Mouse (Mus musculus): ENCODE measurements at regions not wholly inside any gene's neighbourhood (a gene's known extent, or its start where the extent isn't known, plus 50 kb on each side); places are given as distances from the start of the nearest gene placed in this dataset.
A peak's percentile ranks its signal among the peaks of the same experiment; 100 is the strongest.

GRCm38 (mm10) chr8:97389651-97390050, 1501.3 kb upstream of the Got2 start:
- Histone ChIP-seq H3K4me1 (no peaks in the 10 kb centered on the region), H3K9ac (no peak overlapping the region), H3K9me3 (no peaks in the 10 kb centered on the region), H3K4me2 (no peak overlapping the region), H3K27me3 (replicated peaks) (no peaks in the 10 kb centered on the region), H3K4me3 (no peak overlapping the region), H3K27ac (no peak overlapping the region), H3K36me3 (replicated peaks) (no peaks in the 10 kb centered on the region)
- WGBS = 9% methylated on average over 7 of the region's 7 CpGs
- ATAC-seq (replicated peaks) = no peak

GRCm38 (mm10) chr8:97389149-97389548, 1500.8 kb upstream of the Got2 start:
- Histone ChIP-seq H3K36me3 (replicated peaks) (no peaks in the 10 kb centered on the region), H3K4me3 (no peak overlapping the region), H3K4me1 (no peaks in the 10 kb centered on the region), H3K27ac (no peak overlapping the region), H3K27me3 (replicated peaks) (no peaks in the 10 kb centered on the region), H3K4me2 (no peak overlapping the region), H3K9me3 (no peaks in the 10 kb centered on the region), H3K9ac (no peak overlapping the region)
- WGBS = 27% methylated on average over 2 of the region's 2 CpGs
- no peak for ATAC-seq (replicated peaks)

DNA sequence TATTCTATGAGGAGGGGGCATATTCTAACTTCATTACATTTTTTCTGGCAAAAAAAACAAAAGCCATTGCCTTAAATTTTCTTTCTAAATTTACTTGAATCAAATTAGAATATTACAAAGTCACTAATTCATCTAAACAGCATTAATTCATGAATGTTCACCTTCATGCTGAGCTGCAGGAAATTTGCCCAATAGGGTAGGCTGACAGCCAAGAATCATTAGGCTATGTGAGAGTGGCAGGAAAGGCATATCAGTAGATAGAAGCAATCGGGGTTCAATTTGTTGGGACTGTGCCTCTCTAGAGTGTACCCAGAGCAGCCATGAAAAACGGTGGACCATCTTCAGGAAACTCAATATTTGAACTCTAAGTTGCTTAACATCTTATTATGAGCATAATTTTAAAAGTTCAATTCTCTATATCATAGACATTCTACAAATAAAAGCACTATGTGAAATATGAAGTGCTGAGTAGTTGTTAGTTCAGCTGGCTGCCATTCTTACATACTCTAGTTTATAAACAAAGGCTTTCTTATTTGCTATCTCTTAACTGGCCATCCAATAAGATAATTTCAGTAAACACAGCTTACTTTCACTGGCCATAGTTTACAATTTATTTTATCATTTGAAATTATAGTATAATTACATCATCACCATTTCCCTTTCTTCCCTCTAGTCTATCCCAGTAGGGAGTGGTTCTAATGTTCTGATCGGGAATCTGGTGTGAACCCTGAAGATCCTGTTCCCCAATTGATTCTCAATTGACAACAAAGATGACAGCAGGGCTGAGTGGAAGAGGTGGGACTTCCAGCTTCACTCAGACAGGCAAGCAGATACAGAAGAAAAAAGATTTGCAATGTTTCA, 1486.8 kb upstream of the Got2 start:
- Histone ChIP-seq H3K27ac (no peak overlapping the region), H3K4me3 (no peak overlapping the region), H3K9ac (no peak overlapping the region), H3K36me3 (replicated peaks) (no peaks in the 10 kb centered on the region), H3K27me3 (replicated peaks) (no peaks in the 10 kb centered on the region), H3K4me2 (no peak overlapping the region), H3K4me1 (no peaks in the 10 kb centered on the region), H3K9me3 (no peaks in the 10 kb centered on the region)
- WGBS = 89% methylated on average over 3 of the region's 3 CpGs
- ATAC-seq (replicated peaks) = no peak

GRCm38 (mm10) chr8:97346630-97347029, 1458.3 kb upstream of the Got2 start:
- Histone ChIP-seq H3K4me3 (no peak overlapping the region), H3K27ac (no peak overlapping the region), H3K9ac (no peak overlapping the region), H3K36me3 (replicated peaks) (no peaks in the 10 kb centered on the region), H3K4me1 (no peaks in the 10 kb centered on the region), H3K4me2 (no peak overlapping the region), H3K27me3 (replicated peaks) (no peaks in the 10 kb centered on the region), H3K9me3 (no peaks in the 10 kb centered on the region)
- ATAC-seq (replicated peaks) = no peak
- 92% methylated on average over 6 of the region's 6 CpGs for WGBS

GRCm38 (mm10) chr8:97315497-97315896, 1427.2 kb upstream of the Got2 start:
- no peak; the same call in 1 of the 2 replicates for ATAC-seq (replicated peaks)
- 21% methylated on average over 4 of the region's 4 CpGs for WGBS
- no peak overlapping the region for H3K4me2 ChIP-seq
- H3K4me3 ChIP-seq = no peak overlapping the region
- no peaks in the 10 kb centered on the region for H3K36me3 ChIP-seq (replicated peaks)
- no peak overlapping the region for H3K9ac ChIP-seq
- H3K27me3 ChIP-seq (replicated peaks) = no peaks in the 10 kb centered on the region
- no peaks in the 10 kb centered on the region for H3K9me3 ChIP-seq
- no peaks in the 10 kb centered on the region for H3K4me1 ChIP-seq
- H3K27ac ChIP-seq = no peak overlapping the region

DNA sequence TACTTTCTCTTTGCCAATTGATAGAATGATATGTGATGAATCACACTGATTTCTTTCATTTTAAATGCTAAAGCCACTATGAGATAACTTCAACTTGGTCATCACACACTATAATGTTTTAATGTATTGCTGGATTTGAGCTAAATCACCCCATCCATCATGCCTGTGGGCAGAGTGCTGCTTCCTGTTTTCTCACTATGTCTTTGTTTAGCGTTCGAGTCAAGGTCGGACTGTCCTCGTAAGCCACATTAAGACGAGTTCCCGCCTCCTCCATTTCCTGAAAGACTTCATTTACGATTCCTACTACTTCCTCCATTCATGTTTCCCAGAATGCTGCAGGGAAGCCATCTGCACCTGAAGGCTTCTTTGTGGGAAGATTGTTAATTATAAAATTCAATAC, 1420.0 kb upstream of the Got2 start:
- 72% methylated on average over 7 of the region's 7 CpGs for WGBS
- H3K4me1 ChIP-seq = no peaks in the 10 kb centered on the region
- no peak overlapping the region for H3K4me2 ChIP-seq
- no peak overlapping the region for H3K27ac ChIP-seq
- no peak overlapping the region for H3K4me3 ChIP-seq
- H3K9ac ChIP-seq = no peak overlapping the region
- no peaks in the 10 kb centered on the region for H3K9me3 ChIP-seq
- H3K27me3 ChIP-seq (replicated peaks) = no peaks in the 10 kb centered on the region
- H3K36me3 ChIP-seq (replicated peaks) = no peaks in the 10 kb centered on the region
- ATAC-seq (replicated peaks) = no peak

GRCm38 (mm10) chr8:97270582-97270981, 1382.2 kb upstream of the Got2 start:
- H3K27me3 ChIP-seq (replicated peaks) = no peaks in the 10 kb centered on the region
- no peak overlapping the region for H3K4me3 ChIP-seq
- no peaks in the 10 kb centered on the region for H3K36me3 ChIP-seq (replicated peaks)
- 12% methylated on average over 3 of the region's 3 CpGs for WGBS
- no peak overlapping the region for H3K4me2 ChIP-seq
- H3K9ac ChIP-seq = no peak overlapping the region
- no peaks in the 10 kb centered on the region for H3K9me3 ChIP-seq
- 0 out of 2 replicates have a peak, but pooled peaks have one; percentile 42 for ATAC-seq (replicated peaks)
- no peak overlapping the region for H3K27ac ChIP-seq
- H3K4me1 ChIP-seq = no peaks in the 10 kb centered on the region

DNA sequence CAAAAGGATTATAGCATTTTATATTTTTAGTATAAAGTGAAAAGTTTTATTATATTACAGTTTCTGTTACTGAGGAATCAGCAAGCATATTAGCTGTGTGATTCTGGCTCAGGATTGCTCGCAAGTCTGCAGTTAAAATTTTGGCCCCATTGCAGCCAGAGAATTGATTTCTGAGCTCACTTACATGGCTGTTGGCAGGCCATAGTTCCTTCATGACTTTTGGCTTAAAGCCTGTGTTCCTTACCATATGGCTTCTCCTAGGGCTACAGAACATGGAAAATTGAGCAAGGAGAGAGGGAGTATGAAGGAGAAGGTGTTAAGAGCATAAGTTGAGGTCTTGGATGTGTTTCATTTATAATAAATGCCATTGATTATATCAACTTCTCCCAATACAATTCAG, 1372.6 kb upstream of the Got2 start:
- Histone ChIP-seq H3K9me3 (no peaks in the 10 kb centered on the region), H3K4me3 (no peak overlapping the region), H3K4me1 (no peaks in the 10 kb centered on the region), H3K27me3 (replicated peaks) (no peaks in the 10 kb centered on the region), H3K9ac (no peak overlapping the region), H3K27ac (no peak overlapping the region), H3K4me2 (no peak overlapping the region), H3K36me3 (replicated peaks) (no peaks in the 10 kb centered on the region)
- no peak for ATAC-seq (replicated peaks)
- 78% methylated on average over 1 of the region's 1 CpGs for WGBS

DNA sequence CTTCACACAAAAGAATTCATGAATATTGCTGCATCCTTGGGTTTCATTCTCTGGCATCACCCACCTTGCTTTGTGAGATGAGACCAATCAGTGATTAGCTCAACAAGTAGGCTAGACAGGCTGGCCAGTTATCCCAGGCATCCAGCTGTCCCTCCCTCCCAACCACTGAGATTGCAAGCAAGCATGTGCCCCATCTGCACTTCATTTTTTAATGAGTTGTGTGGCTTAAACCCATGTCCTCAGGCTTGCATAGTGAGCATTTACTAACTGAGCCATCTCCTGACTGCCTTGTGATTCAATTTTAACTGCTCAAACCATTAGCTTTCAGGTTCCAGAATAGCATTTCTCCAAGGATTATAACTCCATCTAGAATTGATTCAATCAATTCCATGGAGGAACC, 1365.8 kb upstream of the Got2 start:
- Histone ChIP-seq H3K4me1 (no peaks in the 10 kb centered on the region; the same call in 1 of the 2 replicates), H3K27ac (no peak overlapping the region), H3K9ac (no peak overlapping the region), H3K4me3 (no peak overlapping the region), H3K27me3 (replicated peaks) (no peaks in the 10 kb centered on the region), H3K4me2 (no peak overlapping the region), H3K36me3 (replicated peaks) (no peaks in the 10 kb centered on the region), H3K9me3 (no peaks in the 10 kb centered on the region)
- peak; percentile 52; the same call in 1 of the 2 replicates for ATAC-seq (replicated peaks)

DNA sequence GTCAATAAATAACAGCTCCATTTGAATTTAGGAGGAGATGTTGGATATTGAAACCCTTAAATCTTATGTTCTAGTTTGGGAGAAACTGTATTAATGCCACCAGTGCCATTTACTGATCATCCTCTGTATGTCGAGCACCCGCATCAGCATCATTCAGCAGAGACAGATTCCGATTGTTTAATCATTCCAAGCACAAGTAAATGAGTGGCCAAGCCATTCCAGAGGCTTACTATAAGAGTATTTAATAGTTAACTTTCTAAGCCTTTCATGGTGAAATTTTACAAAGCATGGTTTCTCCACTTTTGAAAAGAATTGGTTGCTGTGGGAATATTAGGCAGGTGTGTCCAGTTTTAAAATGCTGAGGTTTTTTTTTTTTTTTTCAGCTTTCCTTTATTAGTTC, 1363.9 kb upstream of the Got2 start:
- Histone ChIP-seq H3K4me1 (no peaks in the 10 kb centered on the region; the same call in 1 of the 2 replicates), H3K4me2 (no peak overlapping the region), H3K9me3 (no peaks in the 10 kb centered on the region), H3K9ac (no peak overlapping the region), H3K36me3 (replicated peaks) (no peaks in the 10 kb centered on the region), H3K27ac (no peak overlapping the region), H3K4me3 (no peak overlapping the region), H3K27me3 (replicated peaks) (no peaks in the 10 kb centered on the region)
- 84% methylated on average over 3 of the region's 3 CpGs for WGBS
- ATAC-seq (replicated peaks) = no peak

DNA sequence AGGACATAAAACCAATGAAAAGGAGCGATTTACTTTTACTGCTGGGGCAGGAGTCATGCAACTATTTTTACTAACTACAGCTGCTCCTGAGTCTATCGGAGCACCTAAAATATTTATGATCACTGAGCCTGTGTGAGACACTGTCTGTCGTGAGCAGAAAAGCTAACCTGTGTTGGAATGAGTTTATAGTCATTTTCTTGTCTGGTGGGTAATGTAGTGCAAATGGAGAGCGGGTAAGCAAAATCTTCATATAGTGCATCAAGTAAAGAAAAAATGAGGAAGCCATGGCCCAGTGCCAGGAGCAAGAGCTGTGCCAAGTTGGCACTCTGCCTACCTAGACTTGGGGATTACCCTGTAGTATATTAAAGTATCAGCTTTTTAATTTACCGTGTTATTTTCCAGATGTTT, 1363.1 kb upstream of the Got2 start:
- no peaks in the 10 kb centered on the region for H3K36me3 ChIP-seq (replicated peaks)
- no peaks in the 10 kb centered on the region for H3K27me3 ChIP-seq (replicated peaks)
- no peak overlapping the region for H3K4me2 ChIP-seq
- H3K27ac ChIP-seq = no peak overlapping the region
- WGBS = 56% methylated on average over 5 of the region's 5 CpGs
- ATAC-seq (replicated peaks) = 0 out of 2 replicates have a peak, but pooled peaks have one; percentile 56
- H3K4me1 ChIP-seq = no peaks in the 10 kb centered on the region; the same call in 1 of the 2 replicates
- H3K4me3 ChIP-seq = no peak overlapping the region
- H3K9ac ChIP-seq = no peak overlapping the region
- H3K9me3 ChIP-seq = no peaks in the 10 kb centered on the region

- Histone ChIP-seq H3K27me3 (replicated peaks) (no peaks in the 10 kb centered on the region), H3K9me3 (no peaks in the 10 kb centered on the region), H3K27ac (no peak overlapping the region), H3K9ac (no peak overlapping the region), H3K4me3 (no peak overlapping the region), H3K36me3 (replicated peaks) (no peaks in the 10 kb centered on the region), H3K4me2 (no peak overlapping the region), H3K4me1 (no peaks in the 10 kb centered on the region)
- WGBS = 89% methylated on average over 4 of the region's 4 CpGs
- no peak for ATAC-seq (replicated peaks)
These were observed 1346.3 kb upstream of the Got2 start for GRCm38 (mm10) chr8:97234551-97235107.

Data from midbrain, embryonic 15.5 days (tissue).